Mouse (Mus musculus) R1 (cell line): ENCODE data around the gene 4930404N11Rik.

ENCODE experiments used
- DNase-seq: peaks from one replicate; pipeline ENCODE4 v3.0.0-alpha.2; 2018; ENCODE audit warnings: low read depth, low spot score

4930404N11Rik gene

GRCm38 (mm10) chr10:81379809-81380378 is 14.3 kb upstream of the 4930404N11Rik start:
- no peak for DNase-seq

- no peak for DNase-seq
Measured at GRCm38 (mm10) chr10:81379183-81379553, 13.6 kb upstream of the 4930404N11Rik start.

- peak; percentile 100 for DNase-seq
Measured at GRCm38 (mm10) chr10:81378553-81379182, 13.1 kb upstream of the 4930404N11Rik start.

- DNase-seq = no peak
Measured at GRCm38 (mm10) chr10:81377793-81378552, 12.4 kb upstream of the 4930404N11Rik start, which contains the start of gene Fzr1. Gene Fzr1, minus strand, starts transcription at chr10:81378516.

- no peak for DNase-seq
Measured at GRCm38 (mm10) chr10:81377362-81377664, 11.7 kb upstream of the 4930404N11Rik start.

GRCm38 (mm10) chr10:81376561-81377361 is 11.1 kb upstream of the 4930404N11Rik start:
- DNase-seq = peak; percentile 78

GRCm38 (mm10) chr10:81375322-81375721 is 9.7 kb upstream of the 4930404N11Rik start:
- peak; percentile 75 for DNase-seq

GRCm38 (mm10) chr10:81367207-81367495 is 1.5 kb upstream of the 4930404N11Rik start:
- peak; percentile 21 for DNase-seq

- DNase-seq = peak; percentile 47
Measured at GRCm38 (mm10) chr10:81366477-81367206, 1.0 kb upstream of the 4930404N11Rik start.

- DNase-seq = peak; percentile 48
Measured at GRCm38 (mm10) chr10:81365073-81365472, 543 bp downstream of the 4930404N11Rik start.

GRCm38 (mm10) chr10:81364666-81365065 is 950 bp downstream of the 4930404N11Rik start:
- DNase-seq = no peak

- peak; percentile 55 for DNase-seq
Measured at GRCm38 (mm10) chr10:81363436-81364346, 1.9 kb downstream of the 4930404N11Rik start.

GRCm38 (mm10) chr10:81362336-81362949 is 3.2 kb downstream of the 4930404N11Rik start:
- DNase-seq = peak; percentile 82

GRCm38 (mm10) chr10:81360721-81361120 is 4.9 kb downstream of the 4930404N11Rik start:
- peak; percentile 55 for DNase-seq

GRCm38 (mm10) chr10:81358841-81359240 is 6.8 kb downstream of the 4930404N11Rik start:
- no peak for DNase-seq

- peak; percentile 71 for DNase-seq
Measured at GRCm38 (mm10) chr10:81358209-81358608, 7.4 kb downstream of the 4930404N11Rik start.

- peak; percentile 85 for DNase-seq
Measured at GRCm38 (mm10) chr10:81356991-81357844, 8.4 kb downstream of the 4930404N11Rik start, which contains the start of gene Mfsd12. Gene Mfsd12, plus strand, starts transcription at chr10:81357491.

- DNase-seq = no peak
Measured at GRCm38 (mm10) chr10:81356352-81356990, 9.1 kb downstream of the 4930404N11Rik start.
